Mouse (Mus musculus) stomach, embryonic 15.5 days (tissue): ENCODE data around the gene Gbgt1. TPM values are rescaled to one million over a fixed set of nuclear protein-coding genes. Genes with fewer than 3 reads are reported as not detected.

Experiments
- ATAC-seq: fragments of 200-750 bp; cut with Nextera tagmentation; 2 replicates; pipeline ENCODE4 v1.8.0; 2017; ENCODE audit warnings: low read depth, moderate number of reproducible peaks, moderate TSS enrichment; ENCODE audit not compliant: insufficient read depth, low FRiP score
- H3K27ac ChIP-seq: fragments of 300-500 bp; sonication (generic); 2 replicates; pipeline ENCODE4 v1.5.1; 2015; ENCODE audit warnings: mild to moderate bottlenecking, inconsistent platforms
- H3K27me3 ChIP-seq: fragments of 300-500 bp; sonication (generic); replicated peaks from 2 replicates; pipeline ENCODE4 v1.6.1; 2015; ENCODE audit warnings: inconsistent platforms
- H3K36me3 ChIP-seq: fragments of 300-500 bp; sonication (generic); 2 replicates; pipeline ENCODE4 v1.6.1; 2015; ENCODE audit warnings: inconsistent platforms
- H3K4me1 ChIP-seq: fragments of 300-500 bp; sonication (generic); 2 replicates; pipeline ENCODE4 v1.6.1; 2015; ENCODE audit warnings: inconsistent platforms
- H3K4me2 ChIP-seq: fragments of 300-500 bp; sonication (generic); 2 replicates; pipeline ENCODE4 v1.6.1; 2015; ENCODE audit warnings: mild to moderate bottlenecking, inconsistent platforms
- H3K4me3 ChIP-seq: fragments of 300-500 bp; sonication (generic); replicated peaks from 2 replicates; pipeline ENCODE4 v1.5.1; 2015; ENCODE audit warnings: inconsistent platforms
- H3K9ac ChIP-seq: fragments of 300-500 bp; sonication (generic); 2 replicates; pipeline ENCODE4 v1.6.1; 2015; ENCODE audit warnings: inconsistent platforms
- H3K9me3 ChIP-seq: fragments of 300-500 bp; sonication (generic); 2 replicates; pipeline ENCODE4 v1.6.1; 2016; ENCODE audit warnings: inconsistent platforms
- WGBS: fragments of 180-500 bp; shearing (Covaris S2); methylation state at CpG from one replicate; pipeline ENCODE4 v1.1.7; 2015; 5-methylcytosine and 5-hydroxymethylcytosine counted together
- polyA plus RNA-seq: library from polyadenylated mRNA; unstranded; fragments of >200 nt; fragmentation: Nextera tagmentation; extraction: Ambion mirVana; gene quantifications from 2 replicates; pipeline ENCODE4 v1.2.1, GENCODE M21; 2015

The Gbgt1 gene
- polyA plus RNA-seq, 1 experiment from 2014 or later = 3.2 TPM

DNA sequence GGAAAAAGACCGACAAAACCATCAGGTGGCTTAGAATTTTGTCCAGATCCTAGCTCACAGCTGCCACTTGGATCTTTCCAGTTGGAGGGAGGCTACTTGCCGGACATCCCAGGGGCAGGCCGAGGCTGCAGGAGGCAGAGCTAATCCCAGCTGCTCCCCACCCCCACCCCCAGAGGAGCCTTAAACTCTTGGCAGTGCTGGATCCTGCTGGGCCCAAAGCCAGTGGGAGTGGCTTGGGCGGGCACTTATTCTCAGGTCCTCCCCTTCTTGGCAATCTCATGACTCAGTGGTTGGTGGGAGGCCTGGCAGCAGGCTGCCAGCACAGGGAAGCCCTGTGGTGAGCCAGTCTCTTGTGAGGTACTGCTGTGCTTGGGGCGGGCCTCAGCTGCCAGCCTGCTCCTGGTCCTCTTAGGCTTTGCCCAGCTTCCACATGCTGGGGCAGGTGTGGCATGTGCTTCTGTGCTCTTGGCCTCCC lies 27.0 kb downstream of the Gbgt1 start:
- ATAC-seq = peak; percentile 81
- H3K27me3 ChIP-seq = no peaks in the 10 kb centered on the region
- H3K27ac ChIP-seq = peak overlapping the region; percentile 52
- H3K4me1 ChIP-seq = peaks cover 38% of the 10 kb centered on the region
- no peak overlapping the region for H3K4me2 ChIP-seq
- H3K9ac ChIP-seq = no peak overlapping the region
- H3K36me3 ChIP-seq = no peaks in the 10 kb centered on the region
- WGBS = 19% methylated on average over 5 of the region's 5 CpGs
- H3K4me3 ChIP-seq = no peak overlapping the region
- no peaks in the 10 kb centered on the region for H3K9me3 ChIP-seq

DNA sequence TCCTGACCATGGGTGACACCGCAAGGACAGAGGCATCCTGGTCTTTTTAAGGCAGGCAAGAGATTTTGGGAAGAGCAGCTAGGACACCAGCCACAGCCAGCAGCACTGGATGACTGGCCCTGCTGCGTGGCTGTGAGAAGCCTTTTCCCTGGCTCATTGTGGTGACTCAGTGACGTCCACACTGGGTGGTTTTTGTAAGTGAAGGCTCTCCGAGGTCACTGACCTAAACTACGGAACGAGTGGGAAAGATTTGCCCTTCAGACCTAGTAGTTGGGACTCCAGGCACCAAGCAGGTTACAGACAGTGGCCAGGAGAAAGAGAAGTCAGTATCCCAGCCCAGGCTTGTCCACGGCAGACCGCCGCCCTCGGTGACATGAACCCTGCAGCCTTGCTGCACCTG lies 27.7 kb downstream of the Gbgt1 start:
- H3K4me1 ChIP-seq = peaks cover 36% of the 10 kb centered on the region
- no peak overlapping the region for H3K4me3 ChIP-seq
- H3K9ac ChIP-seq = no peak overlapping the region
- no peaks in the 10 kb centered on the region for H3K27me3 ChIP-seq
- H3K27ac ChIP-seq = peak overlapping the region; percentile 91
- no peaks in the 10 kb centered on the region for H3K9me3 ChIP-seq
- no peak for ATAC-seq
- 79% methylated on average over 10 of the region's 10 CpGs for WGBS
- H3K4me2 ChIP-seq = no peak overlapping the region
- H3K36me3 ChIP-seq = no peaks in the 10 kb centered on the region

- H3K27ac ChIP-seq = peak overlapping the region; percentile 91
- H3K36me3 ChIP-seq = no peaks in the 10 kb centered on the region
- no peak overlapping the region for H3K4me3 ChIP-seq
- peak; percentile 78 for ATAC-seq
- H3K9me3 ChIP-seq = no peaks in the 10 kb centered on the region
- peak overlapping the region; percentile 28; the same call in 1 of the 2 replicates for H3K4me2 ChIP-seq
- no peaks in the 10 kb centered on the region for H3K27me3 ChIP-seq
- 0 out of 2 replicates have a peak overlapping the region, but pooled peaks have one; percentile 9 for H3K9ac ChIP-seq
- peaks cover 35% of the 10 kb centered on the region for H3K4me1 ChIP-seq
- WGBS = 21% methylated on average over 11 of the region's 11 CpGs
Observed at GRCm38 (mm10) chr2:28525219-28525942, 28.7 kb downstream of the Gbgt1 start.

DNA sequence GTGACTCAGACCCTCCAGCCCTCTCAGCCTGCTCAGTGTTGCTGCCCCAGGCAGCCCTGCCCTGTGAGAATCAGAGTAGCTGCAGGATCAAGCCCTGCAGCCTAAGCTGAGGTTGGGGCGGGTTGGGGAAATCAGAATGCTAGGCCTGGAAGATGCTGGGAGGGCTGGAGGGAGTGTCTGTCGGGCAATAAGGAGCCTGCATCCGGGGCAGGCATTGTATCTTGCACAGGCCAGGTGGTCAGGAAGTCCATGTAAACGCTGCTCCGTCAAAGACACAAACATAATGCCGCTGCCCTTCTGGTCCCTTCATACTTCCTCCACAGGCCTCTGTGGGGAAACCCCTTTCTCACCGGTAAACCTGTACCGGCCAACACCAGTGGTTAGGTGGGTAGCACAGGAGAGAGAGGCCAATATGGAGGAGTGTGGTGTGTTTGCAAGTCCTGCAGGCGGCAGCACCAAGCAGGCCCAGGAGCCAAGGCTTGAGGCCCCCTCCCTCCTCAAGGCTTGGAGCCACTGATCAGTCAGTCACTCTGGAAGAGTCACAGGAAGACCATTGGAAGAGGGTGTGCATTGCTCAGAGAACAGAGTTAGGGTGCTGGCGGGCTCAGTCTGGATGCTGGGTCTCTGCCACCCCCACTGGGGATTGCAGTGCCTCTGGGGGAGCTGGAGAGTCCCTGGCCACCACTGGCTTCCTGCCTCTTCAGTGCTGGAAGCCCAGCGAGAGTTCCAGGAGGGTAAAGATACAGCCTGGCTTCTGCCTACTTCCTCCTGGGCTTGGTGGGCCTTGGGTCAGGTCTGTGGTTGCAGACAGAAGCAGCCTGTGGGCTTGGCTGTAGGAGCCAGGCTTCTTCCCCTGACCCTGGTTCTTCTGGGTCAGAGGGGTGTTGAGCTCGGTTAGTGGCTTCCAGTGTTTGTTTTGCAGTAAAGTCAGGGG lies 29.5 kb downstream of the Gbgt1 start:
- H3K9me3 ChIP-seq = no peaks in the 10 kb centered on the region
- H3K4me2 ChIP-seq = peak overlapping the region; percentile 28
- peak overlapping the region; percentile 91 for H3K27ac ChIP-seq
- WGBS = 36% methylated on average over 12 of the region's 12 CpGs
- no peak overlapping the region; the same call in 1 of the 2 replicates for H3K9ac ChIP-seq
- H3K27me3 ChIP-seq = no peaks in the 10 kb centered on the region
- peak; percentile 4; the same call in 1 of the 2 replicates for ATAC-seq
- no peak overlapping the region for H3K4me3 ChIP-seq
- H3K36me3 ChIP-seq = no peaks in the 10 kb centered on the region
- H3K4me1 ChIP-seq = peaks cover 35% of the 10 kb centered on the region

DNA sequence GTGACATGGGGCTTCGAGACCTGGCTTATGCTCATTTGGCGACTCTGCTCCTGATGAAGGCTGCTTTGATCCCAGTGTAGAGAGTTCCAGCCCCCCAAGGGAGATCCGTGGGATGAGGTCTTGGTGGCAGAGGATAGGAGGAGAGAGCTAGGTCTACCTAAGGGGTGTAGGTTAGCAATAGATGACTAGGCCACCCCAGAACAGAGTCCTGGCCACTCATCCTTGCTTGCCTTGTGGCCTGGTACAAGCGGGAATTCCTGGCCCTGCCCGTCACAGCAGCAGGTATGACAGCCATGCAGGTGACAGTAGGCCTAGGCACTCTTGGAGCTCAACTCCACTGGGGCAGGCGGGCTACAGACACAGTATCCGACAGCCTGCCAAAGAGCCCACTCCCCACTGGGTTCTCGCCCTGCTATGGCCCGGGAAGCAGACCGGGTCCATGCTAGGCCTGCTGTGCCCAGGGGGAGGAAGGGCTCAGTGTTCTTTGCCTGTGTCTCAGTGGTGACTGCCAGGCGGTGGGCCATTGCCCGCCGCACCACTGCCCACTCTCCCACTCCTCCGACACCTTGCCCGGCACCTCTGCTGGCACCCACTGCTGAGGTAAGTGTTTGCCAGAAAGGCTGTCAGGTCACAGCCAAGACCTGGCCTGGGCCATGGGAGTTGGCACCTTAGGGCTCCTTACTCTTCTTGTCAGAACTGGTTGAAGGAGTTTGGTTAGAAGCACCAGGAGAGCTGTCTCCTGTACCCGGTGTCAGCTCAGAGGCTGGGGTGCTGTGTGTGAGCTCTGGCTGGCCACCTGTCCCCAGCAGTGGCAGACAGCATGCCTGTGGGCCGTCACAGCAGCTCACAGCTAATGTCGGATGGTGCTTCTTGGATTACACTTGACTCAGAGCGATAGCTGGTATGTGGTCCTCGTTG lies 31.0 kb downstream of the Gbgt1 start:
- no peaks in the 10 kb centered on the region for H3K36me3 ChIP-seq
- WGBS = 89% methylated on average over 20 of the region's 20 CpGs
- H3K27me3 ChIP-seq = no peaks in the 10 kb centered on the region
- no peak overlapping the region for H3K9ac ChIP-seq
- H3K4me2 ChIP-seq = no peak overlapping the region
- ATAC-seq = no peak
- H3K4me1 ChIP-seq = peaks cover 38% of the 10 kb centered on the region
- H3K4me3 ChIP-seq = no peak overlapping the region
- H3K9me3 ChIP-seq = no peaks in the 10 kb centered on the region
- no peak overlapping the region for H3K27ac ChIP-seq

- Histone ChIP-seq H3K9me3 (no peaks in the 10 kb centered on the region), H3K27me3 (no peaks in the 10 kb centered on the region), H3K36me3 (no peaks in the 10 kb centered on the region), H3K9ac (no peak overlapping the region), H3K4me3 (no peak overlapping the region), H3K4me1 (peaks cover 42% of the 10 kb centered on the region), H3K27ac (no peak overlapping the region), H3K4me2 (no peak overlapping the region)
- ATAC-seq = no peak
- WGBS = 92% methylated on average over 7 of the region's 7 CpGs
Observed at GRCm38 (mm10) chr2:28528354-28528730, 31.7 kb downstream of the Gbgt1 start.

GRCm38 (mm10) chr2:28529856-28530255 lies 33.2 kb downstream of the Gbgt1 start:
- no peak overlapping the region; the same call in 1 of the 2 replicates for H3K27ac ChIP-seq
- peaks cover 42% of the 10 kb centered on the region for H3K4me1 ChIP-seq
- H3K36me3 ChIP-seq = no peaks in the 10 kb centered on the region

GRCm38 (mm10) chr2:28530311-28530710 lies 33.6 kb downstream of the Gbgt1 start:
- no peak for ATAC-seq
- H3K36me3 ChIP-seq = no peaks in the 10 kb centered on the region
- no peak overlapping the region for H3K9ac ChIP-seq
- no peaks in the 10 kb centered on the region for H3K9me3 ChIP-seq
- 55% methylated on average over 7 of the region's 7 CpGs for WGBS
- no peaks in the 10 kb centered on the region for H3K27me3 ChIP-seq
- no peak overlapping the region; the same call in 1 of the 2 replicates for H3K27ac ChIP-seq
- no peak overlapping the region for H3K4me2 ChIP-seq
- peaks cover 42% of the 10 kb centered on the region for H3K4me1 ChIP-seq
- no peak overlapping the region for H3K4me3 ChIP-seq

More at GRCm38 (mm10) chr2:28529856-28530255, 33.2 kb downstream of the Gbgt1 start:
- 76% methylated on average over 4 of the region's 4 CpGs for WGBS
- H3K4me3 ChIP-seq = no peak overlapping the region
- H3K9ac ChIP-seq = no peak overlapping the region
- no peak overlapping the region for H3K4me2 ChIP-seq
- ATAC-seq = no peak
- H3K27me3 ChIP-seq = no peaks in the 10 kb centered on the region
- H3K9me3 ChIP-seq = no peaks in the 10 kb centered on the region

DNA sequence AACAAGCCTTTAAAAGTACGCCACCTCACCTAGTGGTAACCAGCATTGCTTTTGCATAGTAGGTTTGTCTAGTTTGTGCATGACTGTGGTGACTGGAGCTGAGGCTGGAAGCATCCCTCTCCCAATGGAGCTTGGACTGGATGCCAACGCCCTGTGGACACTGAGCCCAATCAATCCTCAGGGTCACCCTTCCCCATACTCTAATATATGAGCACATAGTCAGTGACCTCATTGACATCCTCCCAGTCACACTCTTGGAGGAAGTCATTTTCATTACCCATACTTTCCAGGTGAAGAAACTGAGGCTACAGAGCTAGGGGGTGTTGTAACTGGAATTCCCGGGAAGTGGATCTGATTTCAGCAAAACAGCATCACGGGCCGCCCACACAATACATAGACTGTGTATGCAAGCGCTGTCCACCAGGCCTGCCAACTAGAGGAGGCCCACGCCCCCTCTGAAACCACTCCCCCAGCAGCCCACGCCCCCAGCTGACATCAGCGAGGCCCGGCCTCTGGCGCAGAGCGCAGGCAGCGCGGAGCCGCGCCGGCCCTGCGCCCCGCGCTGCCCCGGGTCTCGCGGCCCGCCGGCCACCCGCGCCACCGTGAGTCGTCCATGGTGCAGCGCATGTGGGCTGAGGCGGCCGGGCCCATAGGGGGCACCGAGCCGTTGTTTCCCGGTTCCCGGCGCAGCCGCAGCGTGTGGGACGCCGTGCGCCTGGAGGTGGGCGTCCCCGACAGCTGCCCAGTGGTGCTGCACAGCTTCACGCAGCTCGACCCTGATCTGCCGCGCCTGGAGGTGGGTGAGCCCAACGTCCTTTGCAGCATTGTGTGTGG lies 36.5 kb downstream of the Gbgt1 start:
- Histone ChIP-seq H3K9me3 (no peaks in the 10 kb centered on the region), H3K36me3 (no peaks in the 10 kb centered on the region), H3K27me3 (no peaks in the 10 kb centered on the region), H3K27ac (peak overlapping the region; percentile 82), H3K4me1 (peaks cover 54% of the 10 kb centered on the region), H3K4me2 (peak overlapping the region; percentile 87), H3K4me3 (peak overlapping the region; percentile 69), H3K9ac (peak overlapping the region; percentile 64)
- 3% methylated on average over 49 of the region's 49 CpGs for WGBS
- ATAC-seq = peak; percentile 89

DNA sequence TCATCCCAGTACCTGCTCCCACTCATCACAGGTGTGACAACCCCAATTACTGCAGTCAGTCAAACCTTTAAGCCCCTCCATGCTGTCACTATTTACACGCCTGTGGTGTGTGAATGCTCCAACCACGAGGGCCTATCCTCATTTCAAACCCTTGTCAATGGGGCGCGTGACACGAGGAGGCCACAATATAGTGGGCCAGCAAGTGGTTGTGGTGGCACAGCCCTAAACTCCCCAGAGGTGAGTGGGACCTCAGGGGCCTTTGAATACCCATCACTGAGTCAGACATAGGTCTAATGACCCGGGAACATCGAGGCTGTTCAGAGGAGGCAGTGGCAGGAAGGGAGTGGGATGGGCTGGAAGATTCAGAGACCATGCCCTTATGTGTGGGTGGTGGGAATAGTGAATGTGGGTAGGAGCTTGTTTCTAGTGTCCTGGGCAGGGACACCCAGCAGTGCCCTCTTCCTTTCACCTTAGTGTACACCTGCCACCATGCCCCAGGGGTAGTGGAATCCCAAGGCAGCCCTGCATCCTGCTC lies 37.3 kb downstream of the Gbgt1 start:
- Histone ChIP-seq H3K27me3 (no peaks in the 10 kb centered on the region), H3K36me3 (no peaks in the 10 kb centered on the region), H3K9me3 (no peaks in the 10 kb centered on the region), H3K4me1 (peaks cover 62% of the 10 kb centered on the region), H3K9ac (peak overlapping the region; percentile 64), H3K27ac (peak overlapping the region; percentile 82), H3K4me3 (peak overlapping the region; percentile 69), H3K4me2 (peak overlapping the region; percentile 87)
- no peak for ATAC-seq
- 73% methylated on average over 7 of the region's 7 CpGs for WGBS
